Mouse (Mus musculus) brain, adult 10 weeks (tissue): Measurements from ENCODE around the gene Clybl. TPM values are rescaled to one million over a fixed set of nuclear protein-coding genes. Genes with fewer than 3 reads are reported as not detected.

Experiments
- polyA plus RNA-seq: library from polyadenylated mRNA; stranded (reverse); fragments of 350-450 nt; fragmentation: Illumina TruSeq; extraction: RNeasy Lipid Tissue Mini Kit (QIAGEN cat#74804); gene quantifications from one replicate; pipeline ENCODE4 v1.2.3, GENCODE M21; 2015; ENCODE audit warnings: low read depth, low replicate concordance

Clybl gene
- polyA plus RNA-seq = 45.5 TPM

DNA sequence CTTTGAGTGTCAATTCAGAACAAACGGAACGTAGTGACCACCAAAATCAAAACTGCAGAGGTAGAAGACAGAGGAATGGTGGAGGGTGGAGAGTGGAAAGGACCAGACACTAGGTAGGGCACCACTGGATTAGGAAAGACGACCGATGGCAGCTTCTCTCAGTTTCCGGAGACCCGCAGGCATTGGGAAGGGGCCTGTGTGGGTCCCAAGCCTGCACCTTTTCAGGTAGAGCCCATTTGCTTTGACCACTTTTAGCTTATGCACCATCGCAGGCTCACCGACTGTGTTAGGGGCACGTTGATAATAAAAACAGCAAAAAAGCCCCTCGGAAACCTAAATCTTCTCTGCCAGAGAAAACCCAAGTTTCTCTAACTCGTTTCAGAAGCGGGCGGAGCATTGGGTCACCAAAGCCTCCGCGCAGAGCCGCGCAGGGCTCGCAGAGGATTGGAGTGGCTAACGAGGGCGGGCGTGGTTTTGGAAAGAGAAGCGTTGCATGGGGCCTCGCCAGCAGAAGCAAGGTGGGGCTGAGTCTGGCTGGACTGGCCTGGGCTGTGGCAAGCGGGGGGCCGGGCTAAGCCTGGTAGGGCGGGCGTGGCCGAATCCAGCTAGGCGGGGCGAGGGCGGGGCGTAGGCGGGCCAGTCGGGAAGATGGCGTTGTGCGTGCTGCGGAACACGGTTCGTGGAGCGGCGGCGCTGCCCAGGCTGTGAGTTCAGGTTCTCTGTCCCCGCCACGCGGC, at the start of gene Clybl:
Gene Clybl, plus strand, starts transcription at position 627 of the 737 bp plus-strand sequence.

DNA sequence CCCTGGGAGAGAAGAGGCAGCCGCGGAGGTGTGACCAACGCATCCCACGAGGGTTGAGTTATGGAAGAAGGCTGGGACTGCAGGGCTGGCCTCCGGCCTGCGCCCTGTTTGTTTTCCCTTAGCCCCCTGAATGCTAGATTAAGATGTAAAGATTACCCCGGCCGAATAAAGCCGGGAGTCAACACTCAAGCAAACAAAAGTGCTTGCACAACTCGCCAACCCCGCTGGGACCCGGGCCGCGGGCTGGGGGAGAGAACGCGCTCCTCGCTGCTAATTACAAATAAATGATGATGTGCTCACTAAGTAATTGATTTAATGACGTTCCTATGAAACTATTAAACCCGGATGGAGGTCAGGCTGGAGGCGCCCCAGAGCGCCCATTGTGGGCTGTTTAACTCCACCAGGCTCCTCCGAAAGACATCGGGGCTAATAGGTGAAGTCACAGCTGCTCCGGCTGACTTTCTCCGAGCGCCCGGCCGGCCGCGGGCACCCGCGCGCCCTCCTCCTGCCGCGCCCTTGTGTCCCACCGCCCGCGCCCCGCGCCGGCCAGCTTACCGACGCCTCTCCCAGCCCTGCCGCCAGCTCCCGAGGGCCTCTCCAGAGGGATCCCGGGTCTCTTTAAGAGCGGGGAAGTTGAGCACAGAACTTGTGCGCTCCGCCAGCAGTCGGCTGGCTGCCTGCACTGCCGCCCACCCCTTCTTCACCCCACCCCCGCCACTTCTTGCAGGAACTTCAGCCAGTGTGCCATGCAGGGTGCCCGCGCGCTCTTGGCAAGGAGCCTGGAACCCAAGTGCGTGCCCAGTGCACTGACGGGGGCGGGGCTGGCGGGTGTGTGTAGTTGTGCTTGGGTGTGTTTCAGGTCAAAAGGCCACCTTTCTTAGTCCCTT, 269.2 kb downstream of the Clybl start, which contains the start of gene Gm5089:
Gene Gm5089, minus strand, starts transcription at position 620 of the 887 bp plus-strand sequence.

Other genes with a start within 250 kb of the Clybl start
- gene Gpr183, start 216.5 kb upstream of the Clybl start, polyA plus RNA-seq = 1.1 TPM
- not detected for gene Timm8a2, start 147.0 kb upstream of the Clybl start, polyA plus RNA-seq
- 120 TPM for gene Tm9sf2, start 74.7 kb upstream of the Clybl start, polyA plus RNA-seq